8 mouse cellular contexts compared by ENCODE assay signal in the genomic region with DNA sequence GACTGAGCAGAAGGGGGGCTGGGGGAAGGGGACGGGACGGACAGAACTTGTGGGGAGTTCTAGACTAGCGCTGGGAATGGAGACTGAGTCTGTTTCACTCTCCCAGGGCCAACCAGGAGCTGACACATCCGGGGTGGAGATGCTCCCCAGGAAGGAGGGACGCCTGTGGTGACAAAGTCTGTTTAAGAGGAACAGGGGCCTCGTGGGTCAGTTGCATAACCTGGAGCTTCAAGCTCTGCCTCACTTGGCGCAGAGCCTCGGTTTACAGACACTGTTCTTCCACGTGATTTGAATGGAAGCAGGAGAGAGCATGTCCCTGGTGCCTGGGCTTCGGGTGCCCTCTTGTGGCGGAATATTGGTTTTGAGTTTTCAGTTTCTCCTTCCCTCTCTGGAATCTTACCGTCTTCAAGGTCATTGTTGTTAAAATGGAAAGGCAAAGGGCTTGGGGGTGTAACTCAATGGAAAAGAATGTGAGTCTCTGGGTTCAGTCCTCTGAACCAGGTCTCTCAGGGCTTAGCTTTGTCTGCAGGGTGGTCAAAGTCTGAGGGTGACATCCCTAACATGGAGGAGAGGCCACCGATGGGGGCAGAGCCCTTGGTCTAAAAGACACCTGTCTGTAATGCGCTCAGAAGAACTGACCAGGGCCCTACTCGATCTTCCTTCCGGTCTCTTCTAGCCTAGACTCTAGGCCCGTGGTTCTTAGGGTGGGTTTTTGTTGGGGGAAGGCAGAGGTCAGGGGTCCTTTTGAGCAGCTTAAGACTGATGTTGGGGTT. TPM values are rescaled to one million over a fixed set of nuclear protein-coding genes. Genes with fewer than 3 reads are reported as not detected.
A peak's percentile ranks its signal among the peaks of the same experiment; 100 is the strongest.
DNase-seq lines count a peak whose midpoint lies in the region; ATAC-seq lines count a peak whose summit lies in the region.

No protein-coding gene starts in this region.

- H3K4me3 ChIP-seq in brown adipose tissue, adult 24 weeks (ENCODE audit: insufficient read depth, low read depth, low read length): peak overlapping the region; percentile 7; the same call in 1 of the 2 replicates
- peak overlapping the region; percentile 12; a peak in 3 of 4 replicates for H3K4me3 ChIP-seq in heart, embryonic 14.5 days (ENCODE audit: control insufficient read depth in 1 of 2, insufficient read depth in 1 of 2, low read depth in 1 of 2, low read length in 2 of 2)
- no peak overlapping the region for H3K4me3 ChIP-seq in liver, embryonic 13.5 days (replicated peaks)
- H3K4me3 ChIP-seq in stomach, embryonic 16.5 days (replicated peaks; ENCODE audit: low read length): peak overlapping the region; percentile 22

- no peaks in the 10 kb centered on the region for H3K9me3 ChIP-seq in heart, embryonic 14.5 days (ENCODE audit: control insufficient read depth, low read length)
- H3K9me3 ChIP-seq in liver, embryonic 13.5 days (replicated peaks): no peaks in the 10 kb centered on the region
- no peaks in the 10 kb centered on the region for H3K9me3 ChIP-seq in stomach, embryonic 16.5 days (replicated peaks; ENCODE audit: control insufficient read depth, low read length)

- DNase-seq in CD4-positive, CD25-positive, alpha-beta regulatory T cell, adult 2 months (ENCODE audit: low read depth, low spot score): peak; percentile 91
- DNase-seq in fibroblast of lung, adult 2 months (ENCODE audit: low read depth): peak; percentile 89
- peak; percentile 94 for DNase-seq in kidney, postnatal 14 days
- DNase-seq in liver, embryonic 13.5 days: peak; percentile 63
- peak; percentile 83 for DNase-seq in neural tube, embryonic 10.5 days (ENCODE audit: extremely low spot score, low spot score)

- WGBS in heart, embryonic 14.5 days: 18% methylated on average over 17 of the region's 17 CpGs
- whole genome bisulfite sequencing in liver, embryonic 13.5 days (ENCODE audit: insufficient replicate concordance): 15% methylated on average over 17 of the region's 17 CpGs
- WGBS in stomach, embryonic 16.5 days: 17% methylated on average over 17 of the region's 17 CpGs

- peaks cover 9% of the 10 kb centered on the region; the same call in 1 of the 2 replicates for H3K27me3 ChIP-seq in heart, embryonic 14.5 days (ENCODE audit: control insufficient read depth, insufficient read depth, low read length)
- no peaks in the 10 kb centered on the region for H3K27me3 ChIP-seq in liver, embryonic 13.5 days
- no peaks in the 10 kb centered on the region for H3K27me3 ChIP-seq in stomach, embryonic 16.5 days (ENCODE audit: control insufficient read depth, insufficient read depth, low read length)

- H3K4me2 ChIP-seq in heart, embryonic 14.5 days (ENCODE audit: low read length): peak overlapping the region; percentile 58
- peak overlapping the region; percentile 39 for H3K4me2 ChIP-seq in liver, embryonic 13.5 days
- peak overlapping the region; percentile 53 for H3K4me2 ChIP-seq in stomach, embryonic 16.5 days (ENCODE audit: low read depth, low read length)

- peak; percentile 83 for ATAC-seq in heart, embryonic 14.5 days (ENCODE audit: insufficient number of reproducible peaks, insufficient read depth, low FRiP score, low read depth)
- peak; percentile 81 for ATAC-seq in liver, embryonic 13.5 days (ENCODE audit: low read depth)
- peak; percentile 91 for ATAC-seq in stomach, embryonic 16.5 days (ENCODE audit: insufficient read depth, low FRiP score)

- H3K36me3 ChIP-seq in heart, embryonic 14.5 days (ENCODE audit: control insufficient read depth, insufficient read depth, low read length): no peaks in the 10 kb centered on the region
- no peaks in the 10 kb centered on the region for H3K36me3 ChIP-seq in liver, embryonic 13.5 days
- no peaks in the 10 kb centered on the region for H3K36me3 ChIP-seq in stomach, embryonic 16.5 days (ENCODE audit: control insufficient read depth, insufficient read depth, low read length)

- no peaks in the 10 kb centered on the region for H3K4me1 ChIP-seq in brown adipose tissue, adult 24 weeks (ENCODE audit: control insufficient read depth, insufficient read depth, insufficient read length, low read length)
- peaks cover 6 to 9% of the 10 kb centered on the region in 2 experiments for H3K4me1 ChIP-seq in heart, embryonic 14.5 days (ENCODE audit: control insufficient read depth in 2 of 2, insufficient read depth in 2 of 2, low read length in 2 of 2)
- peaks cover 14% of the 10 kb centered on the region for H3K4me1 ChIP-seq in liver, embryonic 13.5 days (replicated peaks)
- peaks cover 6% of the 10 kb centered on the region for H3K4me1 ChIP-seq in stomach, embryonic 16.5 days (ENCODE audit: control insufficient read depth, insufficient read depth, low read length)

- H3K27ac ChIP-seq in brown adipose tissue, adult 24 weeks (replicated peaks; ENCODE audit: low read depth, low read length): peak overlapping the region; percentile 87
- peak overlapping the region in 1 of 2 experiments; percentile 42; a peak in 2 of 4 replicates for H3K27ac ChIP-seq in heart, embryonic 14.5 days (replicated peaks in 1 of 2; ENCODE audit: control insufficient read depth in 1 of 2, insufficient read depth in 1 of 2, low read depth in 2 of 2, low read length in 2 of 2)
- H3K27ac ChIP-seq in liver, embryonic 13.5 days: no peak overlapping the region
- H3K27ac ChIP-seq in stomach, embryonic 16.5 days (ENCODE audit: low read length): no peak overlapping the region

- peak overlapping the region; percentile 60 for H3K9ac ChIP-seq in heart, embryonic 14.5 days (ENCODE audit: low read length)
- H3K9ac ChIP-seq in liver, embryonic 13.5 days: 0 out of 2 replicates have a peak overlapping the region, but pooled peaks have one; percentile 27
- peak overlapping the region; percentile 66 for H3K9ac ChIP-seq in stomach, embryonic 16.5 days (ENCODE audit: low read length)

RNA-seq across cellular contexts. Expression of a gene that starts 14.2 kb away (rescaled TPM):
- not detected in 2 replicates for polyA plus RNA-seq in brown adipose tissue, adult 24 weeks (2012; ENCODE audit: insufficient read depth, insufficient read length, missing spikeins)
- not detected in 2 replicates for polyA plus RNA-seq in heart, embryonic 14.5 days (2014; fragmentation: Nextera tagmentation; extraction: Ambion mirVana)
- not detected in 2 replicates for polyA plus RNA-seq in liver, embryonic 13.5 days (2015; fragmentation: Nextera tagmentation; extraction: Ambion mirVana)
- 0.26 TPM in 1 of 2 replicates, not detected in the other for polyA plus RNA-seq in stomach, embryonic 16.5 days (2015; fragmentation: Nextera tagmentation; extraction: Ambion mirVana)

RNA-seq across cellular contexts. Expression of a gene that starts 34.8 kb away (rescaled TPM):
- not detected in 2 replicates for polyA plus RNA-seq in brown adipose tissue, adult 24 weeks (2012; ENCODE audit: insufficient read depth, insufficient read length, missing spikeins)
- 2.5 and 3.2 TPM in 2 replicates for polyA plus RNA-seq in heart, embryonic 14.5 days (2014; fragmentation: Nextera tagmentation; extraction: Ambion mirVana)
- polyA plus RNA-seq in liver, embryonic 13.5 days (2015; fragmentation: Nextera tagmentation; extraction: Ambion mirVana): 1.6 and 2.1 TPM in 2 replicates
- 2.5 and 2.7 TPM in 2 replicates for polyA plus RNA-seq in stomach, embryonic 16.5 days (2015; fragmentation: Nextera tagmentation; extraction: Ambion mirVana)

RNA-seq across cellular contexts. Expression of a gene that starts 40.0 kb away (rescaled TPM):
- polyA plus RNA-seq in brown adipose tissue, adult 24 weeks (2012; ENCODE audit: insufficient read depth, insufficient read length, missing spikeins): 16.1 and 24.1 TPM in 2 replicates
- 4.0 and 4.4 TPM in 2 replicates for polyA plus RNA-seq in heart, embryonic 14.5 days (2014; fragmentation: Nextera tagmentation; extraction: Ambion mirVana)
- polyA plus RNA-seq in liver, embryonic 13.5 days (2015; fragmentation: Nextera tagmentation; extraction: Ambion mirVana): 5.2 TPM in 2 replicates
- 9.0 and 9.6 TPM in 2 replicates for polyA plus RNA-seq in stomach, embryonic 16.5 days (2015; fragmentation: Nextera tagmentation; extraction: Ambion mirVana)

RNA-seq across cellular contexts. Expression of a gene that starts 42.0 kb away (rescaled TPM):
- 30.9 and 34.5 TPM in 2 replicates for polyA plus RNA-seq in brown adipose tissue, adult 24 weeks (2012; ENCODE audit: insufficient read depth, insufficient read length, missing spikeins)
- 38.5 and 41.5 TPM in 2 replicates for polyA plus RNA-seq in heart, embryonic 14.5 days (2014; fragmentation: Nextera tagmentation; extraction: Ambion mirVana)
- 18.3 and 18.4 TPM in 2 replicates for polyA plus RNA-seq in liver, embryonic 13.5 days (2015; fragmentation: Nextera tagmentation; extraction: Ambion mirVana)
- 69.4 and 73.1 TPM in 2 replicates for polyA plus RNA-seq in stomach, embryonic 16.5 days (2015; fragmentation: Nextera tagmentation; extraction: Ambion mirVana)

RNA-seq across cellular contexts. Expression of a gene that starts 48.8 kb away (rescaled TPM):
- 0.88 and 1.1 TPM in 2 replicates for polyA plus RNA-seq in brown adipose tissue, adult 24 weeks (2012; ENCODE audit: insufficient read depth, insufficient read length, missing spikeins)
- 0.65 and 1.00 TPM in 2 replicates for polyA plus RNA-seq in heart, embryonic 14.5 days (2014; fragmentation: Nextera tagmentation; extraction: Ambion mirVana)
- polyA plus RNA-seq in liver, embryonic 13.5 days (2015; fragmentation: Nextera tagmentation; extraction: Ambion mirVana): 0.31 and 0.37 TPM in 2 replicates
- polyA plus RNA-seq in stomach, embryonic 16.5 days (2015; fragmentation: Nextera tagmentation; extraction: Ambion mirVana): 5.8 and 9.7 TPM in 2 replicates
